Mouse (Mus musculus): ENCODE measurements around the gene Rbfox1. TPM values are rescaled to one million over a fixed set of nuclear protein-coding genes. Genes with fewer than 3 reads are reported as not detected.

Gene Rbfox1
- polyA plus RNA-seq, 1 experiment from 2014 or later, result 1.9 TPM

DNA sequence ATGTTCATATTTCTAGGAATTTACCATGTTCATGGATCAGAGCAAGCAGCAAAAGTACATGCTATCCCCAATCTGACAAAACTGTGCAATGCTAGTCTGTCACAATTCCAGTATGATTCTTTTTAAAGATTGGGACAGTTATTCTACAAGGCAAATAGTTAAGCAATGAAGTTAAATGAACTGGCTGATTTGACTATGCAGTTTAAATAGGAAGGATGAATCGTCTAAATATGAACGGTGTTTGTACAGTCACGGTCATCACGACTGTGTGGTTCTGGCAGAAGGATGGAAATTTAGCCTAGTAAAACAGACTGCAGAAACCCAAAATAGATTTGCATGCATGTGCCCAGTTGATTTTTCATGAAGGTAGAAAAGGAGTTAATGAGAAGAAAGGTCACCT is 236.1 kb downstream of the Rbfox1 start:
- Histone ChIP-seq H3K36me3 (ENCODE audit: control insufficient read depth, insufficient read depth, low read length) (no peaks in the 10 kb centered on the region), H3K4me3 (ENCODE audit: low read depth, low read length) (no peak overlapping the region), H3K9ac (ENCODE audit: low read length) (no peak overlapping the region), H3K9me3 (ENCODE audit: control insufficient read depth, low read length) (no peaks in the 10 kb centered on the region), H3K27me3 (ENCODE audit: control insufficient read depth, insufficient read depth, low read length) (no peaks in the 10 kb centered on the region), H3K27ac (replicated peaks) (no peak overlapping the region), H3K4me2 (replicated peaks; ENCODE audit: low read depth) (no peak overlapping the region), H3K4me1 (replicated peaks; ENCODE audit: control insufficient read depth, insufficient read depth) (no peaks in the 10 kb centered on the region)
- TF ChIP-seq CTCF (IDR thresholded peaks at IDR 0.05; ENCODE audit: low read depth) (no peak), EP300 (optimal IDR thresholded peaks at IDR 0.05) (no peak)
- ATAC-seq (ENCODE audit: low FRiP score, low TSS enrichment) (no peak), DNase-seq (ENCODE audit: low spot score) (no peak)
- 89% methylated on average over 4 of the region's 4 CpGs for WGBS

DNA sequence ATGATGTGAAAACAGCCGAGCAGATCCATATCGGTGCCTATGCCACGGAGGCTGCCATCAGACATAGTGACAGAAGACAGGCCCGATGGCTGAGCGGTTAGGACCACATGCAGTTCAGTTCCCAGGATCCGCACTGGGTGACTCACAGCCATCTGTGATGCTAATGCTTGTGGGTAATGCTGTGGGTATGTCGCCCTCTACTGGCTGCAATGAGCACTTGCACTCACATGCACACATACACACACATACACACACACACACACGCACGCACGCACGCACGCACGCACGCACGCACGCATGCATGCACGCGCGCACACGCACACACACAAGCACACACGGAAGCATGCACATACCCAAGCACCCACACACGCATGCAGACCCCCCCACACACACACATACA is 237.7 kb downstream of the Rbfox1 start:
- no peak overlapping the region for H3K4me3 ChIP-seq (ENCODE audit: low read depth, low read length)
- no peaks in the 10 kb centered on the region for H3K36me3 ChIP-seq (ENCODE audit: control insufficient read depth, insufficient read depth, low read length)
- no peak overlapping the region for H3K27ac ChIP-seq (replicated peaks)
- no peak overlapping the region for H3K9ac ChIP-seq (ENCODE audit: low read length)
- H3K27me3 ChIP-seq (ENCODE audit: control insufficient read depth, insufficient read depth, low read length), result no peaks in the 10 kb centered on the region
- DNase-seq (ENCODE audit: low spot score), result no peak
- 97% methylated on average over 22 of the region's 22 CpGs for WGBS
- no peaks in the 10 kb centered on the region for H3K9me3 ChIP-seq (ENCODE audit: control insufficient read depth, low read length)
- no peak for ATAC-seq (ENCODE audit: low FRiP score, low TSS enrichment)
- H3K4me2 ChIP-seq (replicated peaks; ENCODE audit: low read depth), result no peak overlapping the region
- no peaks in the 10 kb centered on the region for H3K4me1 ChIP-seq (replicated peaks; ENCODE audit: control insufficient read depth, insufficient read depth)
- TF ChIP-seq EP300 (optimal IDR thresholded peaks at IDR 0.05) (no peak), CTCF (IDR thresholded peaks at IDR 0.05; ENCODE audit: low read depth) (peak; percentile 29; the same call in 1 of the 2 replicates)

DNA sequence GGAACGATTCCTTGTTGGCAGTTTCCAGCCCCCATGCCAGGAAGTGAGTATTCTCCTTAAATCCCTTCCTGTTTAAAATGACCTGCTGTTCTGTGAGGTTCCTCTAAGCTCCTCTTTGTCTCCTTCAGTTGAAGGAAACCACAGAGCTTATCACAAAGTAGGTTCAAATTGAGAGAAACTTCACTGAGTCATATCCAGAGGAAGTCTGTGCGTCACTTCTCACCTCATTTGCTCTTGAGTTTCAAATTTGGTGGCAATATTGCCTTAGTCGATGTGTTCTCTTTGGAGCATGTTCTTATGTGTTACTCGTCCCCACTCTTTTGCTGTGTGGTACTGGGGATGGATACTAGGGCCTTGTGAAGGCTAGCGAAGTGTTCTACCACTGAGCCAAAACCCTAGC is 243.2 kb downstream of the Rbfox1 start:
- no peak for TF ChIP-seq CTCF (IDR thresholded peaks at IDR 0.05; ENCODE audit: low read depth)
- TF ChIP-seq EP300 (optimal IDR thresholded peaks at IDR 0.05), result no peak
- no peak for DNase-seq (ENCODE audit: low spot score)
- Histone ChIP-seq H3K4me3 (ENCODE audit: low read depth, low read length) (no peak overlapping the region), H3K27me3 (ENCODE audit: control insufficient read depth, insufficient read depth, low read length) (no peaks in the 10 kb centered on the region), H3K9ac (ENCODE audit: low read length) (no peak overlapping the region), H3K27ac (replicated peaks) (no peak overlapping the region), H3K4me1 (replicated peaks; ENCODE audit: control insufficient read depth, insufficient read depth) (no peaks in the 10 kb centered on the region), H3K9me3 (ENCODE audit: control insufficient read depth, low read length) (no peaks in the 10 kb centered on the region), H3K4me2 (replicated peaks; ENCODE audit: low read depth) (no peak overlapping the region), H3K36me3 (ENCODE audit: control insufficient read depth, insufficient read depth, low read length) (no peaks in the 10 kb centered on the region)
- WGBS, result 66% methylated on average over 5 of the region's 5 CpGs
- no peak for ATAC-seq (ENCODE audit: low FRiP score, low TSS enrichment)

DNA sequence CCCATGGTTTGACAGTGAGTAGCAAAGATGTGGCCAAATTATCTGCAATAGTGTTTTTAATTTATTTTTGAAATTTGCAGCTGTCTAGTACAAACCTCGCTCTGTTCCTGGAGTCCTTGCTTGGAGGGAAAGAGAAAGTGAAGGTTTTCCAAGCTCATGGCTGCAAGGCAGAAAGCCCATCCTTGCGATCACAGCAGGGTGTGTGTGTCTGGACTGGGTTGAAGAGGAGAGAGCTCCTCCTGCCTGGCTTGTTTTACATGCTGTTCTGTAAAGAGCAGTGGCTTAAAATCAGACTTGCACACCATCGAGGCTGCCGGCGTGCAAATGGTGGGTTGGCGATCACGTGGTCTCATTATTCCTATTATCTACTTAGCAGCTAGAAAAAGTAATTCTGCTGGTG is 249.9 kb downstream of the Rbfox1 start:
- 88% methylated on average over 7 of the region's 7 CpGs for WGBS
- TF ChIP-seq CTCF (IDR thresholded peaks at IDR 0.05; ENCODE audit: low read depth), result no peak
- no peak for TF ChIP-seq EP300 (optimal IDR thresholded peaks at IDR 0.05)
- no peaks in the 10 kb centered on the region for H3K4me1 ChIP-seq (replicated peaks; ENCODE audit: control insufficient read depth, insufficient read depth)

DNA sequence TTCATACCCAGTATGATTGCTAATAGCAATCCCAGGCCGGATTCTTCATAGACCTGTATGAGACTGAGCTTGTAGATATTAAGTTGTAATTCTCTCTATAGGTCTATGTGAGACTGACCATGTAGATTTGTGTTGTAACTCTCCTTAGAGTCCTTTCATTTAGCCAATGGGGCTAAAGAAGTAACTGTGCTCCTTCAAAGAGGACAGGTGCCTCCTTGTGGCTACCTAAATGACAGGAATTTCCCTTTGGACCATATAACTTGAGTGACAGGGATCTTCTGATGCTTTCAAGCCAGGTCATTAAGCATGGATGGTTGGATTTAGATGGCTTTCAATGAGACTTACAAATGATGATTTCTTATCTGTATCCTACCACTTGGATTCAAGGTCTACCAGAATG is 254.3 kb downstream of the Rbfox1 start:
- H3K36me3 ChIP-seq (ENCODE audit: control insufficient read depth, insufficient read depth, low read length), result no peaks in the 10 kb centered on the region
- no peak overlapping the region for H3K4me2 ChIP-seq (replicated peaks; ENCODE audit: low read depth)
- H3K27me3 ChIP-seq (ENCODE audit: control insufficient read depth, insufficient read depth, low read length), result no peaks in the 10 kb centered on the region
- DNase-seq (ENCODE audit: low spot score) (no peak), ATAC-seq (ENCODE audit: low FRiP score, low TSS enrichment) (no peak)
- H3K4me3 ChIP-seq (ENCODE audit: low read depth, low read length), result no peak overlapping the region
- WGBS, result 83% methylated on average over 1 of the region's 1 CpGs
- no peaks in the 10 kb centered on the region for H3K4me1 ChIP-seq (replicated peaks; ENCODE audit: control insufficient read depth, insufficient read depth)
- no peak overlapping the region for H3K27ac ChIP-seq (replicated peaks)
- no peaks in the 10 kb centered on the region for H3K9me3 ChIP-seq (ENCODE audit: control insufficient read depth, low read length)
- no peak overlapping the region for H3K9ac ChIP-seq (ENCODE audit: low read length)
- no peak for TF ChIP-seq EP300 (optimal IDR thresholded peaks at IDR 0.05)
- TF ChIP-seq CTCF (IDR thresholded peaks at IDR 0.05; ENCODE audit: low read depth), result no peak

More for the DNA sequence above, 249.9 kb downstream of the Rbfox1 start:
- H3K4me3 ChIP-seq (ENCODE audit: low read depth, low read length), result no peak overlapping the region
- no peaks in the 10 kb centered on the region for H3K9me3 ChIP-seq (ENCODE audit: control insufficient read depth, low read length)
- no peak overlapping the region for H3K4me2 ChIP-seq (replicated peaks; ENCODE audit: low read depth)
- H3K9ac ChIP-seq (ENCODE audit: low read length), result no peak overlapping the region
- ATAC-seq (ENCODE audit: low FRiP score, low TSS enrichment) (no peak), DNase-seq (ENCODE audit: low spot score) (no peak)
- H3K36me3 ChIP-seq (ENCODE audit: control insufficient read depth, insufficient read depth, low read length), result no peaks in the 10 kb centered on the region
- no peak overlapping the region for H3K27ac ChIP-seq (replicated peaks)
- no peaks in the 10 kb centered on the region for H3K27me3 ChIP-seq (ENCODE audit: control insufficient read depth, insufficient read depth, low read length)

DNA sequence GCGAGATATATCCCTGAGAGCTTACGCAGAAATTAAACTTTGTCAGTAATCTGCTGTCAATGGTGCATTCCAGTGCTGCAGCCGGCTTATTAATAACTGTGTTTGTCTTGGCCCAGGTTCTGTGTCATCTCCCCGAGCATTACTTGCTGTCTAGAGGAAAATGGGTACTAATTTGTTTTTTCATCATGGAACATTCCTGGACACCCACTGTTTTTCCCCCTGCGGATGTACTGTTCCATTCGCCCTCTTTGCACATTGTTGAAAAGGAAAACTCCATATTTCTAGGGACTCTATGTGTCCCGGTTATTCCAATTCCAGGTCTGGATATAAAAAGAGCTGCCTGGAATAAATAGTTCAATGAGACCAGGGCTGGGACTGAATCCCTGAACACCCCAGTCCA is 262.8 kb downstream of the Rbfox1 start:
- 56% methylated on average over 7 of the region's 7 CpGs for WGBS
- no peaks in the 10 kb centered on the region for H3K4me1 ChIP-seq (replicated peaks; ENCODE audit: control insufficient read depth, insufficient read depth)
- no peaks in the 10 kb centered on the region for H3K9me3 ChIP-seq (ENCODE audit: control insufficient read depth, low read length)
- TF ChIP-seq CTCF (IDR thresholded peaks at IDR 0.05; ENCODE audit: low read depth) (no peak), EP300 (optimal IDR thresholded peaks at IDR 0.05) (no peak)
- DNase-seq (ENCODE audit: low spot score), result no peak
- H3K36me3 ChIP-seq (ENCODE audit: control insufficient read depth, insufficient read depth, low read length), result no peaks in the 10 kb centered on the region
- H3K27me3 ChIP-seq (ENCODE audit: control insufficient read depth, insufficient read depth, low read length), result no peaks in the 10 kb centered on the region
- H3K4me3 ChIP-seq (ENCODE audit: low read depth, low read length), result no peak overlapping the region
- H3K4me2 ChIP-seq (replicated peaks; ENCODE audit: low read depth), result no peak overlapping the region
- no peak for ATAC-seq (ENCODE audit: low FRiP score, low TSS enrichment)
- no peak overlapping the region for H3K27ac ChIP-seq (replicated peaks)
- no peak overlapping the region for H3K9ac ChIP-seq (ENCODE audit: low read length)
